Mouse (Mus musculus): Measurements from ENCODE around the gene Pfkm.

DNA sequence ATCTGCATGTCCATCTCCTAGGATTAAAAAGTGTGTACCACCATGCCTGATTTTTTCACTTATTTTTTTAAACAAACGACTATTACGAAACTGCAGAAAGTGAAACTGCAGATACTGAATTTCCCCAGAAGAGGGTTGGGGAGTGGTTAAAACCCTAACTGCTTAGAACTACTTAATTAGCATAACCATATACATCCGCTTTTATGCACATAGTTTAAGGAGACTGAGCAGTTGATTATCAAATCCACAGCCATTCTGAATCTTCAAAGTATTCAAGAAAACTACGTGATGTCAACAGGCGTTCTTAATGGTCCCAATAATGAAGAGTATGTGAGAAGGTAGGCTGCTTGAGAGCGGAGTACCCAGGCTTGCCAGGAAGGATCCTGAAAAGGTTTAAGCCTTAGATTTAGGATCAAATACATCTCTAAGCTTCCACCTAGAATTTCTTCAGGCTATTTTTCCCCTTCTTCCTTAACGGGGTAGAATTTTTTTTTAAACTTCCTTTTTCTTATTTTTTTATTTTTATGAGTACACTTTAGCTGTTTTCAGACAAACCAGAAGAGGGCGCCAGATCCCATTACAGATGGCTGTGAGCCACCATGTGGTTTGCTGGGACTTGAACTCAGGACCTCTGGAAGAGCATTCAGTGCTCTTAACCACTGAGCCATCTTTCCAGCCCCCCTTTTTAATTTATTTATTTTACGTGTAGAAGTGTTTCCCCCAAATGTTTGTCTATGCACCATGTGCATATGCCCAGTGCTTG is 2.8 kb upstream of the Pfkm start:
- TF ChIP-seq CTCF (IDR thresholded peaks at IDR 0.05; ENCODE audit: extremely low read depth, insufficient read depth, low read length), result peak; percentile 40
- no peak for TF ChIP-seq POLR2A (IDR thresholded peaks at IDR 0.05; ENCODE audit: extremely low read depth, insufficient read depth, low read length)

Measured in cortical plate, adult 2 months (tissue).